Mouse (Mus musculus): ENCODE measurements at regions not wholly inside any gene's neighbourhood (a gene's known extent, or its start where the extent isn't known, plus 50 kb on each side); places are given as distances from the start of the nearest gene placed in this dataset.

DNA sequence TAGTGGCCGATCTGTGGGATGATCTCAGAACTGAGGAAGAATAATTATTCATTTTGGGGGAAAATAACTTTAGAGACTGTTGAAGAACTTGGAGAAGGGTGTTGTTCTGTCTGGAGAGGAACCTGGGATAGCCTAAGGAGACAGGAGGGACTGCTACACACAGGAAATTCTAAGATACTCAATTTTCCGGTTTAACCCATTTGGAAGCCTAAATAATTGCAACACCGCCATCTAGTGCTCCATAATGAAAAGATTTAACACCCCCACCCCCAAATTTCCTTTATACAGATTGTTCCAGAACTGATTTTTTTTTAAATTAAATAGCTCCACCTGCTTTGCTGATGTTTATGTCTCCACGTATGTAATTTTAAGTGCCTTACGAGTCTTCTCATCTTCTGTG lies 157.2 kb upstream of the Adgra3 start:
- no peak for TF ChIP-seq CTCF (IDR thresholded peaks at IDR 0.05; ENCODE audit: borderline replicate concordance, extremely low read depth, insufficient read depth, insufficient read length)
- TF ChIP-seq POLR2A (IDR thresholded peaks at IDR 0.05; ENCODE audit: borderline replicate concordance, extremely low read depth, insufficient read depth, insufficient read length, poor library complexity, severe bottlenecking), result no peak
